Mouse (Mus musculus): ENCODE data around the gene Gpr137. TPM values are rescaled to one million over a fixed set of nuclear protein-coding genes. Genes with fewer than 3 reads are reported as not detected.
"Not testable (repeated sequence)": the region's sequence is repeated elsewhere in the genome, so short reads cannot be mapped to it uniquely, and the experiment has no call there.

Gpr137 gene
- polyA plus RNA-seq, 3 experiments from 2014 or later: 4.6 to 13.0 (median 9.1) TPM

DNA sequence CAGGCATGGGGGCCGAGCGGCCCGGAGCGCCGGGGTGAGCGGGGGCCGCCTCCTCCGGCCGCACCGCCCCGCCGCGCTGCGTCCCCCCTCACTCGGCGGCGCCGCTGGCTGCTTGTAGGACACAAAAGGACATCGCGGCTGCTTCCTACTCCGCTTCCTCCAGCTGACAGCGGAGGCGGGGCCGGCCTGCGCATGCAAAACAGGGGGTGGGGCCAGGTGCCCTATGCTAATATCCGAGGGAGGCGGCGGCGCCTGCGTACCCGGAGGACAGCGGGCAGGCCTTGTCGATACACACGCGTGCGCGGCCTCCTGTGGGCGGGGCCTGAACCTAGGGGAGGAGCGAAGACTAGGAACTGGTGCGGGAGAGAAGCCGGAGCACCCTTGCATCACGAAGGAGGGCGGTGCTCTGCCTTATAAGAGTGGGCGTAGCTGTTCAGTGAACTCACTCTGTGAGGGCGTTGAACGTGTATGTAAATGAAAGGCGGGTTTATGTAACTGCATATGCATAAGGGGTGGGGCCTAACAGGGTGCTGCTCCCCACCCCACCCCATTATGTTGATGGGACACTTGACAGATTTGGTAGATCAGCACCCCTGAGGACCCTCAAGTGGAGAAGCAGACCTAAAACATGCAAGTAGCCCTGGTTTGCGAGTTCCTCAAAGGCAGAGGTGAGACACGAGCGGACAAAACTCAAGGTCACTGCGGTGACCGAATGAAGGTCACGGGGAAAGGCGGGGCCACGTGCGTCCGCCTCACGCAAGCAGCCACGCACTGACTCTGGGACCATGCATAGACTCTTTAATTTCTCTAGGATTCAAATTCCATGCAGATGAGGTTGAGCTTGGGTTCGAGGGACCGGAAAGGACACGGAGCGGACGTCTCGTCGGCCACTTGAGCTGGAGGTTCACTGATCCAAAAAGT is 20.4 kb downstream of the Gpr137 start, which contains the start of gene Esrra:
Gene Esrra, minus strand, starts transcription at position 167 of the 921 bp plus-strand sequence.
- ATAC-seq: peak; percentile 94

DNA sequence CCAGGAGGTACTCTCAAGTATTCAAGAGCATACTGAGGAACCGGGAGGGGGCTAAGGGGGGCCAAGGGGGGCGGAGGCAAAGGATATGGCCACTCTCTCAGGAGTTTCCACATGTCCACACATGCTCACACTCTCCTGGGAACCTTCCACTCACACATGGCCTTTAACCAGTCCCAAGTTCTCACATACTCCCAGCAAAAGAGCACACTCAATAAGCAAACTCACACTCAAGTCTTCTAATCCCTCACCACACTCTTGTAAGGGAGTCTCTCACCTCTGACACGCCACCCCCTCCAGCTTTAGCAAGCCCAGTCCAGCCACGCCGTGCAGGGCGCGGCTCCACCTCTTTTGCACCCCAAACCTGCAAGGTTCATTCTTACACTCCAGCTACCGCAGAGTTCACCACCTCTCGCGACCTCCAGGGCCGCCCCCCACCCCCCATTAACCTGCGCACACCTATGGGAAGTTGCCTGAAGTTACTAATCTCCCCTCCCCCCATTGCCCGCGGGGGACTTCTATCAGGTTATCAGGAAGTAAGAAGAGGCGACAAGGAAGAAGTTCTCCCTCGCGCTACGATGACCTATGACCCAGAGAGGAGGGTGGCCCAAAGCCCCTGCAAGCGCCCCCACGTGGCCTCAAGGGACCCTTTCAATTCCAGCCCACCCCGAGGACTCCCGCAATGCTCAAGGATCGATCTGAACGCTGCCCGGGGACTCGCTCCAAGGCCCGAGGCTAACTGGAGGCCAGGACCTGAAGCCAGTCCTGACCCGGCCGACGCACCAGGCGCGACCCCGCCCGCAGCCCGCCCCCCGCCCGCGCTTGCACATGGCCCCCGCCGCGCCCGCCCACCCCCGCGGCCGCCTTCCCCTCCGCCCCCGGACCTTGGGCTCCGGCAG is 21.3 kb downstream of the Gpr137 start:
- ATAC-seq: no peak

GRCm38 (mm10) chr19:6919876-6920740 is 22.2 kb downstream of the Gpr137 start:
- ATAC-seq: no peak

GRCm38 (mm10) chr19:6919431-6919830 is 22.8 kb downstream of the Gpr137 start:
- ATAC-seq: no peak

- ATAC-seq: no peak
Observed at GRCm38 (mm10) chr19:6918321-6918720, 24.0 kb downstream of the Gpr137 start.

DNA sequence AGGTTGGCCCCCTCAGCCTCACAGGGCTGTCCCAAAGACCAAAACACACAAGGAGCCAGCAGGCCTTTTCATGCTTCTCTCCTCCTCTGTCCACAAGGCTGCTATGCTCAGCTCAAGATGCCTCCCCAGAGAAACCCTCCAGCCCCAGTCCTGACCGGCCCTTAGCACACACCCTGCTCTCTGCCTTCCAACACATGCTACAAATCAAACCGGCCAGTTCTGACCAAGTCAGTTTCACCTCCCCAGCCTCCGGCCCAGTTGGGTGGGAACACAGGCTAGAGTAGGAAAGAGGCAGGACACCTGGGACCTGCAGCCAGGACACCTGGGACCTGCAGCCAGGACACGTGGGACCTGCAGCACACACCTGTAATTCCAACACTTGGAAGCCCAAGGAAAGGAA is 25.8 kb downstream of the Gpr137 start:
- ATAC-seq: no peak

DNA sequence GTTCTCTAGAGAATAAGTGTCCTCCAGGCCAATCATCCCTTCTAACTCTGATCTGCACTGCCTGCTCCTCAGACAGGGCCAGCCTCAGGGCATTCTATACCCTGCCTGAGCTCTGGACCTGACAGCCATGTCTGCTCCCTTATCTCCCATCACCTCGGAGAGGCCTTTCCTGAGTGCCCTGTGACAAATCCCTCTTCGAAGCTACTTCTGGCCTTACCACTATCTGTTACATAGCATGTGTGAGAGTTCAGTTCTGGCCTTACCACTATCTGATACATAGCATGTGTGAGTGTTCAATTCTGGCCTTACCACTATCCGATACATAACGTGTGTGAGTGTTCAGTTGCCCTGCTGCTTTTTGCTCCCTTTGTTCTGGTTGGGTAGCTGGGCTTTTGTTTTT is 27.0 kb downstream of the Gpr137 start:
- no peak for ATAC-seq

DNA sequence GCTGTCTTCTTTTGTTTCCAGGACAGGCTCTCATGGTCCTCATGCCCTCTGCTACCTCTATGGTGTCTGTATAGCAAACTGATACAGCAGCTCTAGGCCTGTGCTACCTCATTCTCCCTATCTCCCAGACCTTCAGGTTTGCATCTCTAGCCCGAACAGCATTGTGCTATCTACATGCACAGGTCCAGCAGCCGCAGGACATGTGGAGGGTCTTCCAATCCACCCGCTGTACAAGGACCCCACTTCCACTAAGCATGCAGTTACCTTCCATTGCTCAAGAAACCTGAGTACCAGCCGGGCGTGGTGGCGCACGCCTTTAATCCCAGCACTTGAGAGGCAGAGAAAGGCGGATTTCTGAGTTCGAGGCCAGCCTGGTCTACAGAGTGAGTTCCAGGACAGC is 27.7 kb downstream of the Gpr137 start:
- no peak for ATAC-seq

DNA sequence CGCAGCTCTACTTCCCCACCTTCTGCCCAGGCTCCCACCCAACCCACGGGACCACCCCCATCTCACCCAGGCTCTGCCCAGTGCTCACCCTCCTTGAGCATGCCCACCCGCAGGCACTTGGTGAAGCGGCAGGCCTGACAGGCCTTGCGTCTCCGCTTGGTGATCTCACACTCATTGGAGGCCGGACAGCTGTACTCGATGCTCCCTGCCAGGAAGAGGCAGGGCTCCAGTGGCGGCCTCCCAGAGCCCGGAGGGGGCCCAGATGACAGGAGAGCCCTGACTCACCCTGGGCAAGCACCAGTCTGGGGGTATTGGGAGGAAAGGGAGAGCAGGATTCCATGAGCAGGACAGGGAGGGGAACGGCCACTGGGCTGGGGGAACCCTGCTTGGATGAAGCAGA is 28.3 kb downstream of the Gpr137 start:
- ATAC-seq: no peak

DNA sequence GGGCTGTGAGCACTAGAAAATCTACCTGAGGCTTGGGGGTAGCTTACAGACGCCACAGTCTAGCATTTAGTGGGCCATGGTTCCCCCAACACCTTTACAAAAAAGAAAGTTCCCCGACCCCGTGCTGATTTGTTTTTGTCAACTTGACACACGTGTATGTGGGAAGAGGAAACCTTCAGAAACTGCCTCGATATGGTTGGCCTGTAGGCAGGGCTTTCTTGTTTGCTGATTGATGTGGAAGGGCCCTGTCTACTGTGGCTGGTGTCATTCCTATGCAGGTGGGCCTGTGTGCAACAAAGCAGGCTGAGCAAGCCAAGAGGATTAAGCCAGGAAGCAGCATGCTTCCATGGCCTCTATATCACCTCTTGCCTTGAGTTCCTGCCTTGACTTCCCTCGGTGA is 29.2 kb downstream of the Gpr137 start:
- ATAC-seq: no peak

DNA sequence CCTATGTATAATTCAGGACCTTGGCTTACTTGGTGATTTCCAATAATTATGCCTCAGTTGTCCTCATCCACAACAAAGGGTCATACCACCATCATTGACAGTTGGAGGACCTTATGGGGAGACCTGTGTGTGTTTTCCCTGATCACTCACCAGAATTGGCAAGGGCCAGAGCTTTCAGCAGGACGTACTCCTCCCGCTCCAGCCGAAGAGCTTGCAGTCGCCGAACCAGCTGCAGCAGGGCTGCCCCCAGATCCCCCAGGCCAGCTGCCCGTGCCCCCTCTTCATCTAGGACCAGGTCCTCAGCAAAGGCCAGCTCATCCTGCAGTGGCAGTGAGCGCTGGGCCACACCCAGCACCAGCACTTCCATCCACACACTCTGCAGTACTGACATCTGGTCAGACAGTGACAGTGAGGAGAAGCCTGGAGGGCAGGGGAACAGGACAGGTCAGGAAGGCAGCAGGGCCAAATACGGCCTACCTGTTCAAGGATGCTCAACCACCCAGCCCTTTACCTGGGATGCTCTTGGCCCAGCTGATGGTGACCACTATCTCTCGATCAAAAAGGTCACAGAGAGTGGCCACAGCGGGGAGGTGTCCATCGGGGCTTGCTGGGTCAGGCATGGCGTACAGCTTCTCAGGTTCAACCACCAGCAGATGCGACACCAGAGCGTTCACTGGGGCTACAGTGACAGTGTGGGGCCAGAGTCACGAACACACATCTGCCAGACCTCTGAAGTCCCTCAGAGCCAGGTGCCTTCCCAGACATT is 29.9 kb downstream of the Gpr137 start:
- ATAC-seq: no peak

- ATAC-seq: no peak
Observed at GRCm38 (mm10) chr19:6911101-6912074, 30.9 kb downstream of the Gpr137 start.

- not testable (repeated sequence) for ATAC-seq
Observed at GRCm38 (mm10) chr19:6910306-6910705, 32.0 kb downstream of the Gpr137 start.

DNA sequence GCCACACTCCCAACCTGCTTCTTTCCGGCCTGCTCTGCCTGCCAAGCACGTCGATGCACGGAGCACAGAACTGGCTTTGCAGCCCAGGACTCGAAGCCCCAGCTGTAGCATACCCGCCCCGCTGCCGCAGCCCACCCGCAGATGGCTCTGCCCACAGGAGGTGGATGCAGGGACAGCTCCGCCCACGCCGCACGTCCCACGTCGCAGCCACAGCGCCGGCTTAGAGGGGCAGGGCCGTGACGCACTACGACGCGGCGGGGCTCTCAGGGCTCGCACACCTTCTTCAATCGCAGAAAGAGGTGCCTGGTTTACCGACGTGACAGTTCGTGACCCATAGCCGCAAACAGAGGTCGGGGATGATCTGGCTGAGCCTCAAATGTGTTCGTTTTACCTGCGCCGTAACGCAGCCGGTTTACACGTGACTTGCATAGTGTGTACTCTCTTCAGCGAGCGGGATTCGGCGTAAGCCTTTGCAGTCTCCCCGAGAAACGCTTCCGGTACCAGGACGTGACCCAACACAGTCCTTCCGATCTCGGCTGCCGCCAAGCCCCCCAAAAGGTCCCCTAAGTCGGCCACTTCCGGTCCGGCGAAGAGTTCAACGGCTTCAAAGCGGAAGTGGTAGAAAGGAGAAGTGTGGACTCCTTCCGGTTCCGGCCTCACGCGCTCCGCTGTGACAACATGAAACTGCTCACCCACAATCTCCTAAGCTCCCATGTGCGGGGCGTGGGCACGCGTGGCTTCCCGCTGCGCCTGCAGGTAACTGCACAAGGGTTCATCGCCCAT is 32.6 kb downstream of the Gpr137 start, which contains the start of the genes Trmt112 and Prdx5:
Gene Trmt112, plus strand, starts transcription at position 192 of the 783 bp plus-strand sequence.
Gene Prdx5, minus strand, starts transcription at position 600 of the 783 bp plus-strand sequence.
- ATAC-seq: peak; percentile 87

DNA sequence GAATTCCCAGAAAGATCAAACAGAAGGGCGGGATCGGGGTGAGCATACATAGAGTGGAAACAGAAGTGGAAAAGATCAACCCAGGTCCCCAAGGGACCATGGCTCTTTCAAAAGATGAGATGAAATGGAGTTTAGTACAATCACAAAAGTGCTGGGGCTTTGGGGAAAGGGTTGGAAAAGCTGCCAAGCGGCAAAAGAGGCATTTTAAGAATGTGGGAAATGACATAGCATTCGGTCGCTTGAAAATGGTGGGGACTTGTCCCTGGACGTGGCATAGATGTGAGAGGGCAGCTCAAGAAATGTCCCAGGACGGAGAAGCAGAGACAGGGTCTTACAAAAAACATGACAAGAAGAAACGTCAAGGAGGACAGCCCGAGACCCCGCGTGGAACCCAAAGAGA is 33.3 kb downstream of the Gpr137 start:
- ATAC-seq: no peak

GRCm38 (mm10) chr19:6907811-6908540 is 34.3 kb downstream of the Gpr137 start:
- ATAC-seq: no peak

DNA sequence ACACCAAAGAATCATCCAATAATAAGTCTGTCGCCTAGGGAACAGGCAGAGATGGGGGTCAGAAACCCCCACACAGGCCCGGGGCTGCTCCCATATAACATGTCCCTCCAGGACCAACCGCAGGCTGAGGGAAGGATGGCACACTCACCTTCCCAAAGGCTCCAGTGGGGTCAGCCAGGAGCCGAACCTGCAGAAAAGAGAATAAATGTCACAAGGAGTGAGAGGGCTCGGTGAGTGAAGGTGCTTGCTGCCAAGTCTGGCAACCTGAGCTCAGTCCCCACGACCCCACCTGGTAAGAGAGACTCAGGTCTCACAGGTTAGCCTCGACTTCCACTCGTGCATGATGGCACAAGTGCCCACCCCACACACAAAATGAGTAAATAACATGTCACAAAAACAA is 35.2 kb downstream of the Gpr137 start:
- ATAC-seq: no peak

DNA sequence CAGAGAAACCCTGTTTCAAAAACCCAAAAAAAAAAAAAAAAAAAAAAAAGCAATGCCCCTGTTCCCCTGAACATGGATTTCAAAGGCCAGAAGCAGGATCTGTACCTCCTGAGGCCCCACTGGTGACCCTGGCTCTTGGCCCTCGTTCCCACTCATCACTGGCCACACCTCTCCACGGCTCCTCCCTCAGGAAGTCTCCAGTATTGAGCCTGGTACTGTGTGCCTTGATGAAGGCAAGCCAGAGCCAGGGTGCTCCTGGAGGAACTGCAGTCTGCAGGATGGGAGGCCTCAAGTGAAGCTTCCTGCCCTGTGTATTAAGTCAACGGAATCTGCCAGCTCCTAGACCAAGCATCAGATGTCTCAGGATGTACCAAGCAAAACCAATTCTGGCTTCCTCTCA is 36.1 kb downstream of the Gpr137 start:
- no peak for ATAC-seq
